Mouse (Mus musculus) lung, embryonic 16.5 days (tissue): ENCODE measurements around the gene Hspa1b. TPM values are rescaled to one million over a fixed set of nuclear protein-coding genes. Genes with fewer than 3 reads are reported as not detected.

ENCODE experiments used
- polyA plus RNA-seq: library from polyadenylated mRNA; unstranded; fragments of >200 nt; fragmentation: Nextera tagmentation; extraction: Ambion mirVana; gene quantifications from 2 replicates; pipeline ENCODE4 v1.2.1, GENCODE M21; 2015

Hspa1b gene
- polyA plus RNA-seq, 1 experiment from 2014 or later = 0.10 TPM

Other genes with a start within 250 kb of the Hspa1b start
- 0.14 and 0.70 TPM in 2 replicates for gene C4b, start 215.4 kb downstream of the Hspa1b start, polyA plus RNA-seq
- not detected in 2 replicates for gene Cyp21a1, start 154.7 kb downstream of the Hspa1b start, polyA plus RNA-seq
- gene Stk19, start 122.3 kb downstream of the Hspa1b start, polyA plus RNA-seq = 30.7 and 31.2 TPM in 2 replicates
- gene Dxo, start 122.2 kb downstream of the Hspa1b start, polyA plus RNA-seq = 61.4 and 65.0 TPM in 2 replicates
- gene Skiv2l, start 109.0 kb downstream of the Hspa1b start, polyA plus RNA-seq = 47.8 and 49.9 TPM in 2 replicates
- gene Nelfe, start 108.8 kb downstream of the Hspa1b start, polyA plus RNA-seq = 94.4 and 96.0 TPM in 2 replicates
- 1.8 and 7.3 TPM in 2 replicates for gene Cfb, start 96.7 kb downstream of the Hspa1b start, polyA plus RNA-seq
- gene Zbtb12, start 79.8 kb downstream of the Hspa1b start, polyA plus RNA-seq = 2.3 and 2.5 TPM in 2 replicates
- not detected in 2 replicates for gene Gm20547, start 77.2 kb downstream of the Hspa1b start, polyA plus RNA-seq
- gene C2, start 61.0 kb downstream of the Hspa1b start, polyA plus RNA-seq = 3.2 and 4.8 TPM in 2 replicates
- gene Ehmt2, start 60.8 kb downstream of the Hspa1b start, polyA plus RNA-seq = 58.2 and 62.2 TPM in 2 replicates
- gene Slc44a4, start 44.8 kb downstream of the Hspa1b start, polyA plus RNA-seq = 1.5 and 1.9 TPM in 2 replicates
- 19.0 and 20.4 TPM in 2 replicates for gene Neu1, start 28.0 kb downstream of the Hspa1b start, polyA plus RNA-seq
- gene Gm20481, start 10.7 kb upstream of the Hspa1b start, polyA plus RNA-seq = 1.2 TPM in 1 of 2 replicates, not detected in the other
- gene Hspa1a, start 12.9 kb upstream of the Hspa1b start, polyA plus RNA-seq = 4.4 and 4.8 TPM in 2 replicates
- 0.55 and 0.65 TPM in 2 replicates for gene Hspa1l, start 13.5 kb upstream of the Hspa1b start, polyA plus RNA-seq
- gene Lsm2, start 22.6 kb upstream of the Hspa1b start, polyA plus RNA-seq = 178 and 189 TPM in 2 replicates
- 88.0 and 96.2 TPM in 2 replicates for gene Vars, start 41.7 kb upstream of the Hspa1b start, polyA plus RNA-seq
- gene Vwa7, start 57.3 kb upstream of the Hspa1b start, polyA plus RNA-seq = 0.14 and 0.25 TPM in 2 replicates
- gene Sapcd1, start 68.8 kb upstream of the Hspa1b start, polyA plus RNA-seq = 4.3 and 4.6 TPM in 2 replicates
- gene Msh5, start 87.5 kb upstream of the Hspa1b start, polyA plus RNA-seq = 4.7 and 4.9 TPM in 2 replicates
- 298 and 322 TPM in 2 replicates for gene Clic1, start 90.7 kb upstream of the Hspa1b start, polyA plus RNA-seq
- 305 and 309 TPM in 2 replicates for gene Ddah2, start 99.8 kb upstream of the Hspa1b start, polyA plus RNA-seq
- 0.53 and 0.97 TPM in 2 replicates for gene Ly6g6c, start 106.2 kb upstream of the Hspa1b start, polyA plus RNA-seq
- gene Mpig6b, start 106.9 kb upstream of the Hspa1b start, polyA plus RNA-seq = 1.1 and 1.2 TPM in 2 replicates
- 1.8 and 2.3 TPM in 2 replicates for gene Ly6g6e, start 117.7 kb upstream of the Hspa1b start, polyA plus RNA-seq
- 7.0 and 9.0 TPM in 2 replicates for gene Ly6g6d, start 118.8 kb upstream of the Hspa1b start, polyA plus RNA-seq
- gene Ly6g6f, start 126.4 kb upstream of the Hspa1b start, polyA plus RNA-seq = 0.31 and 0.79 TPM in 2 replicates
- gene Abhd16a, start 130.0 kb upstream of the Hspa1b start, polyA plus RNA-seq = 98.3 and 100 TPM in 2 replicates
- not detected in 2 replicates for gene Ly6g5c, start 149.0 kb upstream of the Hspa1b start, polyA plus RNA-seq
- 0.60 and 1.1 TPM in 2 replicates for gene Ly6g5b, start 156.2 kb upstream of the Hspa1b start, polyA plus RNA-seq
- 18.3 and 19.7 TPM in 2 replicates for gene Gpank1, start 162.2 kb upstream of the Hspa1b start, polyA plus RNA-seq
- 242 and 248 TPM in 2 replicates for gene Csnk2b, start 162.8 kb upstream of the Hspa1b start, polyA plus RNA-seq
- gene D17H6S53E, start 167.1 kb upstream of the Hspa1b start, polyA plus RNA-seq = 9.7 and 10.4 TPM in 2 replicates
- 1.4 and 13.6 TPM in 2 replicates for gene Apom, start 172.8 kb upstream of the Hspa1b start, polyA plus RNA-seq
- 46.3 and 54.9 TPM in 2 replicates for gene Bag6, start 175.9 kb upstream of the Hspa1b start, polyA plus RNA-seq
- 151 and 167 TPM in 2 replicates for gene Prrc2a, start 205.7 kb upstream of the Hspa1b start, polyA plus RNA-seq
- 7.3 and 8.0 TPM in 2 replicates for gene Aif1, start 216.8 kb upstream of the Hspa1b start, polyA plus RNA-seq
- 11.3 and 12.4 TPM in 2 replicates for gene Lst1, start 229.2 kb upstream of the Hspa1b start, polyA plus RNA-seq
- 1.0 and 1.5 TPM in 2 replicates for gene Ltb, start 235.2 kb upstream of the Hspa1b start, polyA plus RNA-seq
- gene Tnf, start 242.8 kb upstream of the Hspa1b start, polyA plus RNA-seq = 0.09 and 0.24 TPM in 2 replicates
- gene Lta, start 246.1 kb upstream of the Hspa1b start, polyA plus RNA-seq = 0.30 TPM in 1 of 2 replicates, not detected in the other